Mouse (Mus musculus) cortical plate, adult 2 months (tissue): ENCODE data around the gene Abcg5.

Experiments
- CTCF ChIP-seq: fragments of 200-500 bp; IDR thresholded peaks from 2 replicates; pipeline ENCODE4 v1.5.1; 2011; ENCODE audit warnings: mild to moderate bottlenecking, control low read depth, low read length; ENCODE audit not compliant: insufficient read depth; ENCODE audit errors: extremely low read depth
- POLR2A ChIP-seq: fragments of 200-500 bp; IDR thresholded peaks from 2 replicates; pipeline ENCODE4 v1.6.1; 2011; ENCODE audit warnings: mild to moderate bottlenecking, low read length, control low read depth; ENCODE audit not compliant: insufficient read depth; ENCODE audit errors: extremely low read depth

DNA sequence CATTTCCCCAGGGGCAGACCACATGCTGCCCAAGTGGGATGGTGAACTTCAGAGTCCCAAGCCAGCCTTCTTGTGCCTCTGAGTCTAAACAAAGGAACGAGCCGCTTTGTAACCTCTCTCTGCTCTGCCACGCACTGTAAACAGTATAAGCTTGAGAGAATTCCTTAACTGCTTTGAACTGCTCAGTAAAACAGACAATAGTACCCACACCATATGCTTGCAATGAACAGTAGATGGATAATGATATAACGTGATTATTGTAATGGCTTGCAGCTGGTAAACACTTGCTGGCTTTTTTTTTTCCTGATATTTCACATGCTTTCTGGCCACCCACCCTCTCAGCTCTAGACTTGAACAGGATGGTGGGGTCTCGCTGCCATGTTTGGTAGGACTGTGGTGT lies 5.2 kb upstream of the Abcg5 start:
- TF ChIP-seq CTCF (no peak), POLR2A (no peak)
